Mouse (Mus musculus) thymus, postnatal 10 days (tissue): ENCODE measurements around the gene Ubxn6.

ENCODE experiments used
- DNase-seq, 2 experiments: peaks; one replicate each; pipeline ENCODE4 v3.0.0; 2021; ENCODE audit warnings: low spot score in 2 of 2

The Ubxn6 gene

DNA sequence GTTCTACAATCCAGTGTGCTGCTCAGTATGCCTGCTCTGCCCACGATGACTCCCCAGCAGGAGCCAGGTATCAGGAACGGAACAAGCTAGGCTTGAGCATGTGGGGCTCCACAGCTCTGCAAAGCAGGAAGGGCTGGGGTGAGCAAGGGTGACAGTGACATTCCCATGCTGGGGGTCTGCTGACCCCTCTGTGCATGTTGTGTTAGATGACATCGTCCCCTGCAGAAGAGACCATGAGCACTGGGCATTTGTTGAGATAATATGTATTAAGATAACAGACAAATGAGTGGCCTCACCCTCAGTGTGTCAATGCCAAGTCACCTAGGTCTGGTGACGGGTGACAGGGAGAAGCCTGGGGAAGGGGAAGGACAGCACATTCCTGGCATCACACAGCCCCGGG, 49.9 kb downstream of the Ubxn6 start:
- DNase-seq, result no peak

DNA sequence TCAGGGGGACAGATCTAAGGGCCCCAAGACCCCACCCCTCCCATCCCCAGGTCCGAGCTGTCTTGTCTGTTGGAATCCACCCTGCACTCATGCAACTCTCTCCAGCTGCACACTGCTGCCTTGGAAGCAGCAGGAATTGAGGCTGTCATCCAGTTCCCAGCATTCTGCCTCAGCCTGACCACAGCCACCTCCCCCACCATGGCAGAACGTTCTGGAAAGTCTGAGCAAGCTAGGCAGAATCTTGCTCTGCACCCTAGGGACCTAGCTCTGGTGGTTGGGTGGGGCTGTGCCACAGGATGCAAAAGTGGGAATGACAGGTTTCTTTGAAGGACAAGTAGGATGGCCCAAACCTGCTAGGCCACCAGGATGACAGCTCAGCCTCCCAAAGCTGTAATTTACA, 50.4 kb downstream of the Ubxn6 start:
- DNase-seq, result no peak

DNA sequence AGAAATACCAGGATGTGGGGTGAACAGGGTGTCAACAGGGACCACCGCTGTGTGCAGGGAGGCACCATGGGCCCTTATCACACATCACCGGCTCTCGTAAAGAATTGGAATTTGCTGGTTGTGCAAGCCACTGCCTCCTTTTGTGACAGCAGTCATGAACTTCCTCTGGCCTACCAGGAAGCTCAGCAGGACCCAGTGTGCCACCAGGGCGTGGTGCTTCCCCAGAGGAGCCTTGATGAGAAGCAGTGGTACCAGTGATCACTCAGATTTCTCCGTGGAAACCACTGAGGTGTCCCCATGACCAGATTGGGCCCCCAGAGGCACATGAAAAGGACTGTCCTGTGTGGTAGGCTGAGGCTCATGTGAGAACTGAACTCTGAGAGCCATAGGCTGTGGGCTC, 51.4 kb downstream of the Ubxn6 start:
- DNase-seq, result no peak

DNA sequence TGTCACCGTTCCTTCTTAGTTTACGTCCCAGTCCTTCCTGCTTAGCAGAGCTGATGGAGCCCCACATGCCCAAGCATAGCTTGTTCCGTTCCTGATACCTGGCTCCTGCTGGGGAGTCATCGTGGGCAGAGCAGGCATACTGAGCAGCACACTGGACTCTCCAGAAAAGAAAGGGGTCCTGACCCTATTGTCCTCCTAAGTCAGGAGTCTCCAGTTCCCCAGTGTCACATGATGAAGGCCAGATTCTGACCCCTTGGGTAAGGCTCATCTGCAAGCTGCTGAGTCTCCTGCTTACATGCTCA, 51.9 kb downstream of the Ubxn6 start:
- no peak for DNase-seq

DNA sequence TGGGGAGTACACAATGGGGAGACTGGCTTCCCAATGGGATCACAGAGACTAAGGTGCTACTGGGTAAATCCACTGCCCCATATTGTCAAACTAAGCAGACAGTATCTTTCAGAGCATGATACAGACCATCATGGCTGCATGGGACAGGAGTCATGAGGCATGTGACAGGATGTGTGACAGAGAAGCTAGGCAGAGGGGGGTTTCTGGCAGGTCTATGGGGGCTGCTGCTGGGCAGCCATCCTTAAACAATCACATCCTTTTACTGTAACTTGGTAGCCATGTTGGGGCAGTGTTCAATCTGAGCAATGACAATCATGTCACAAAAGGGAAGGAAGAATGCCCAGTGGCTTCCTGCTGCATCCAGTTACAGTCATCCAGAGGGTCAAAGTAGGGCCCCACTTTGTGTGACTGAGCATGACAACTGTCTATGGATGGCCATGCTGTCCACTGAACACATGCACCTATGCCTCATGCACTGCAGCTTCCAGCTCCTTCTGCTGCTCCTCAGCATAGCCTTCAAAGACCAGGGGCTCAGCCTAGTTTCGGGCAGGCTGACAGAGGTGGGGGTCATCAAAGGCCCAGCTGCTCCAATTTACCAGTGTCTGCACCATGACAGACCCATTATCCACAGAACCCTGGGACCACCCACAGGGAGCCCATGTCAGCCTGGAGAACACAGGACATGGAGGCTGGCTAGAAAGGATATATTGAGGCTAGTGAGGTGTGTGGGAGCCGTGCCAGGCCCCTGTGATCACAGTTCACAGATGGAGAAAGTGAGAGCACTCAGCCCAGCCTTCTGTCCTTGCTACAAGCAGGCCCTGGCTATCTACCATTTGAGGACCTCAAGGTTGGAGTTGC, 52.5 kb downstream of the Ubxn6 start:
- no peak for DNase-seq

DNA sequence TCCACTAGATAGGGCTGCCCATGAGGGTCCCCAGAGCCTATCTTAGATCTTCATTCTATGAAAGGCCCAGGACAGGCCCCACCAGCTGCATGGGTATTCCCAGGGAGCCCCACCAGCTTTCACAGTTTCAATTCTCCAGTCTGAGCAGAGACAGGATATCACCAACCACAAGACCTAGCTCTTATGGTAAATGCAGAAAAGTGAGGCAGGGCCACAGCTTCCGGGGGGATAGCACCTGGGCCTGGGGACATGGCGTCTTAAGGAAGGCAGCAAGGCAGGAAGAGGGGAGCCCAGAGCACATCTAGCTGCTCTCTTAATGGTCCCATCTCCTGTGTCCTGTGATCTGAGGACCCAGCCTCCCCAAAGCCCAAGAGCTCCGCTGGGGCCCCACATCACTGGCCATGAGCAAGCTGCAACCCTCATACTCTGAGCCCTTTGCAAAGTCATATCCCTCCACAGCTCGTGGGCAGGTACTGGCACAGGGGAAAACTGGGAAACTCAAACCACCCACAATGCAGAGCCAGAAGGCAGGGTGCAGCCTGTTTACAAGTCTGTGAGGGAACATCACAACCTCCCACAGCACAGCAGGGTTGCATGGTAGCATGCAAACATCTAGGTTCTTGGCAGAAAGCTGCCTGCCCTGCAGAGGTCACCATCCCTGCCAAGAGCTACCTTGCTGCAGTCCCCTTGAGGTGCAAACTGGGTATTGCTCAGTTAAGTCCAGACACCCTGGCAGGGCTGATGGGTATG, 53.5 kb downstream of the Ubxn6 start:
- peak; percentile 77 to 84 for DNase-seq

DNA sequence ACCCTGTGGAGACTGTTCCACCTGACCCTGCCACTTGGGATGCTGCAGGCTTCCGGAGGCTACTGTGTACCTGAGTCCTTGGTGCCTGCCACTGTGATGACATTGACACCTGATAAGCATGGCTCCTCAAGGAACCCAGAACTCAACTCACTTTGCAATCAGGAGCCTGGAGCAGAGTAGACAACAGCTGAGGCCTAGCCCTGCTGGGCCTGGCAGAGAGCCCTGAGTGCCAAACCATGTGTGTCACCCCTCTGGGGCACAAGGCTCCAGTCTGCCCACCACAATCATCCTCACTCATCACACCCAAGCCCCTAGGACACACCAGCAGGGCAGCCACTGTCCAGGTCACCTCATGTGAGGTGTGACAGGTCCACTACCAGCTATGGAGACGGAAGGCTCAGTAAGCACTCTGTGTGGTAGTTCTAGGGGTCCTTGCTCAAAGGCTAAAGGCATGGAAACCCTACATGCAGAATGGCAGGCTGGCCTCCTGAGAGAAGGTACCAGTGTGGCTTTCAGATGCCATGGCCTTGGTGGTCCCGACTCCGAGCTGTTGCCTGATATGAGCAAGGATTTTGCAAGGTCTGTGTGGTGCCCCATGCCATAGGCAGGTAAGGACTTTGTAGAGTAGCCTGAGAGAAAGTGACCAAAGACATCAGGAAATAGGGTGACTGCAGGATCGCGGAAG, 54.3 kb downstream of the Ubxn6 start:
- DNase-seq, result no peak

DNA sequence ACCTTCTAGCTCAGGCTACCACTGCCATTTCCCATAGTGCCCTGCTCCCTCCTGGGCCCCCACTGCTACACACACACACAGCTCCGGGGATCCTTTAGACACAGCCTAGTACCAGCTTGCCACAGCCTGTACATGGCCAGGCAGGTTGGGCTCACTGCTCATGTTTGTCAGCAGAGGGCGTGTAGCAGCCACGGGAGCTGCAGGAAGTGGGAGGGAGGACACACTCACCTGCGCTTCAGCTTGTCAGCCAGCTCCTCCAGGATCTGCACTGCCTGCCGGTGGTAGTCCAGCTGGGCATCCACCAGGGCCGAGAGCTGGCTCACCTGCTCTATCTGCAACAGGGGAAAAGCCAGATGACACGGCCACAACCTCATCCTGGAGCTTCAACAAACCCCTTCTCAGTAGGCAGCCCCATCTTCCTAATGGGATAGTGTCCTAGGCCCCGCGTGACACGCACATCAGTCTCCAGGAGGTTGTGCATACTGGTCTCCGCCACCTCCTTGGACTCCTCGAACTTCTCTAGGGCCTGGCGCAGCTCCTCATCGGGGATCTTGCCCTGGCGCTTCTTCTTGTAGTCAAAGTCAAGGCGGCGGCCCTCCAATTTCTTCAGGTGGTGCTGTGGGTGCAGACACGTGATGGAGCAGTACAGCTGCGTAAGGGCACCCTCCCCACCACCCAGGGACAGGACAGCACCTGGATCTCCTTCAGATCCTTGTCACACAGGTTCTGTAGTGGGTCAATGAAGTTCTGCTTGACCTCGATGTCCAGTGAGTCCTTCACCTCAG, 56.3 kb downstream of the Ubxn6 start:
- peak; percentile 77 to 86 for DNase-seq

DNA sequence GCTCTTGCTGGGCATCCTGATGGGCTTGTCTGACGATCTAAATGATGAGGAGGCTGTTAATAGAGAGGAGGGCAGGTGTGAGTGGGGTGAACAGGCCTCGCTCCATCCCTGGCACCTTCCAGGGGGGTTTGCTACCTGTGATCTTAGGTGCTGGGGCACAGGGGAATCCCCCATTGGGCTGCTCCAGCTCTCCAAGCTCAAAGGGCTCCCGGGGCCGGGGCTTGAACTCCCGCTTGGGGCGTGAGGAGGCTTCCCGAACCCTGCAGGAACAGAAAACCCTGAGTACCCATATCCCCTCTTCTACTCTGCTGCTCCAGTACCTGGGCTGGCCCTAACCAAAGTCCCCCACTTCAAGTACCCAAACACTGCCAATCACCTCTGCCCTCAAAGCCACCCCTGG, 57.0 kb downstream of the Ubxn6 start:
- no peak for DNase-seq
